Mouse (Mus musculus): ENCODE results near the gene Foxn2. TPM values are rescaled to one million over a fixed set of nuclear protein-coding genes. Genes with fewer than 3 reads are reported as not detected.

Foxn2 gene
- total RNA-seq (2023): 10 to 100 TPM; 64.6 to 70.7 TPM

GRCm38 (mm10) chr17:88440285-88441000 lies at the start of gene Foxn2:
Gene Foxn2, plus strand, starts transcription at chr17:88440711.

GRCm38 (mm10) chr17:88529519-88530235 lies 89.2 kb downstream of the Foxn2 start, which contains the start of gene Ppp1r21:
Gene Ppp1r21, plus strand, starts transcription at chr17:88530118.

Other genes starting within 250 kb of the Foxn2 start
- gene Ppp1r21, start 89.4 kb downstream of the Foxn2 start, total RNA-seq (2023): 10 to 100 TPM; 67.0 to 77.1 TPM
- gene Ston1, start 157.0 kb downstream of the Foxn2 start, total RNA-seq (2023): not detected
- not detected for gene Gtf2a1l, start 227.9 kb downstream of the Foxn2 start, total RNA-seq (2023)